Mouse (Mus musculus) intestine, postnatal 0 days (tissue): ENCODE data around the gene Adgrg3. TPM values are rescaled to one million over a fixed set of nuclear protein-coding genes. Genes with fewer than 3 reads are reported as not detected.
"Not testable (repeated sequence)": the region's sequence is repeated elsewhere in the genome, so short reads cannot be mapped to it uniquely, and the experiment has no call there.

Source experiments
- ATAC-seq: fragments of 200-750 bp; cut with Nextera tagmentation; 2 replicates; pipeline ENCODE4 v1.8.0; 2017; ENCODE audit warnings: mild to moderate bottlenecking, moderate TSS enrichment, moderate library complexity
- H3K27ac ChIP-seq: fragments of 300-500 bp; sonication (generic); 2 replicates; pipeline ENCODE4 v1.5.1; 2014; ENCODE audit warnings: mild to moderate bottlenecking, low read depth, low read length, moderate library complexity
- H3K27me3 ChIP-seq: fragments of 300-500 bp; sonication (generic); replicated peaks from 2 replicates; pipeline ENCODE4 v1.6.1; 2014; ENCODE audit warnings: low read length, mixed read lengths; ENCODE audit not compliant: control insufficient read depth, insufficient read depth
- H3K36me3 ChIP-seq: fragments of 300-500 bp; sonication (generic); 2 replicates; pipeline ENCODE4 v1.6.1; 2014; ENCODE audit warnings: mild to moderate bottlenecking, moderate library complexity; ENCODE audit not compliant: control insufficient read depth, insufficient read depth
- H3K4me1 ChIP-seq: fragments of 300-500 bp; sonication (generic); replicated peaks from 2 replicates; pipeline ENCODE4 v1.6.1; 2014; ENCODE audit warnings: antibody characterized with exemption, low read length, mixed read lengths; ENCODE audit not compliant: control insufficient read depth, insufficient read depth
- H3K4me2 ChIP-seq: fragments of 300-500 bp; sonication (generic); replicated peaks from 2 replicates; pipeline ENCODE4 v1.6.1; 2014; ENCODE audit warnings: low read depth, mild to moderate bottlenecking, moderate library complexity
- H3K4me3 ChIP-seq: fragments of 300-500 bp; sonication (generic); 2 replicates; pipeline ENCODE4 v1.5.1; 2014; ENCODE audit warnings: low read depth, low read length
- H3K9ac ChIP-seq: fragments of 300-500 bp; sonication (generic); 2 replicates; pipeline ENCODE4 v1.6.1; 2014; ENCODE audit warnings: mild to moderate bottlenecking, low read depth, low read length
- H3K9me3 ChIP-seq: fragments of 300-500 bp; sonication (generic); 2 replicates; pipeline ENCODE4 v1.6.1; 2016; ENCODE audit warnings: mixed run types; ENCODE audit not compliant: control insufficient read depth
- CTCF ChIP-seq: sonication (generic); IDR thresholded peaks from 2 replicates; pipeline ENCODE4 v1.5.1; 2016; ENCODE audit warnings: low read depth, mild to moderate bottlenecking, control low read depth, antibody characterized with exemption, moderate library complexity
- WGBS: fragments of 180-500 bp; shearing (Covaris S2); extraction: QIAGEN DNeasy Blood & Tissue Kit; methylation state at CpG from one replicate; pipeline ENCODE4 v1.1.7; 2014; 5-methylcytosine and 5-hydroxymethylcytosine counted together
- polyA plus RNA-seq: library from polyadenylated mRNA; unstranded; fragments of >200 nt; fragmentation: Nextera tagmentation; extraction: Ambion mirVana; gene quantifications from 2 replicates; pipeline ENCODE4 v1.2.1, GENCODE M21; 2015

Gene Adgrg3
- polyA plus RNA-seq, 1 experiment from 2014 or later, result 4.2 TPM

GRCm38 (mm10) chr8:95024387-95024786 lies 6.9 kb downstream of the Adgrg3 start:
- no peak overlapping the region for H3K27ac ChIP-seq
- WGBS, result 70% methylated on average over 4 of the region's 4 CpGs
- no peak overlapping the region for H3K4me3 ChIP-seq
- H3K4me1 ChIP-seq, result no peaks in the 10 kb centered on the region
- no peaks in the 10 kb centered on the region for H3K36me3 ChIP-seq
- H3K4me2 ChIP-seq, result no peak overlapping the region
- no peak overlapping the region for H3K9ac ChIP-seq
- no peak for ATAC-seq
- no peak for TF ChIP-seq CTCF
- H3K9me3 ChIP-seq, result no peaks in the 10 kb centered on the region
- no peaks in the 10 kb centered on the region for H3K27me3 ChIP-seq

- no peaks in the 10 kb centered on the region for H3K4me1 ChIP-seq
- no peak overlapping the region for H3K9ac ChIP-seq
- no peak overlapping the region for H3K27ac ChIP-seq
- H3K4me2 ChIP-seq, result no peak overlapping the region
- H3K4me3 ChIP-seq, result no peak overlapping the region
- no peaks in the 10 kb centered on the region for H3K27me3 ChIP-seq
- WGBS, result 62% methylated on average over 2 of the region's 2 CpGs
- TF ChIP-seq CTCF, result peak; percentile 61
- H3K36me3 ChIP-seq, result no peaks in the 10 kb centered on the region
- ATAC-seq, result no peak
- H3K9me3 ChIP-seq, result no peaks in the 10 kb centered on the region
Measured at GRCm38 (mm10) chr8:95025421-95025820, 7.9 kb downstream of the Adgrg3 start.

GRCm38 (mm10) chr8:95028391-95028790 lies 10.9 kb downstream of the Adgrg3 start:
- H3K36me3 ChIP-seq, ATAC-seq, H3K4me3 ChIP-seq, H3K9ac ChIP-seq, H3K27me3 ChIP-seq, H3K4me1 ChIP-seq, H3K4me2 ChIP-seq, H3K27ac ChIP-seq, H3K9me3 ChIP-seq: not testable (repeated sequence)
- WGBS, result 61% methylated on average over 7 of the region's 7 CpGs

- 59% methylated on average over 7 of the region's 7 CpGs for WGBS
- no peaks in the 10 kb centered on the region for H3K4me1 ChIP-seq
- H3K27ac ChIP-seq, result no peak overlapping the region
- H3K36me3 ChIP-seq, result no peaks in the 10 kb centered on the region
- H3K4me2 ChIP-seq, result no peak overlapping the region
- no peak overlapping the region for H3K9ac ChIP-seq
- no peak overlapping the region for H3K4me3 ChIP-seq
- H3K9me3 ChIP-seq, result no peaks in the 10 kb centered on the region
- no peak for ATAC-seq
- H3K27me3 ChIP-seq, result no peaks in the 10 kb centered on the region
- TF ChIP-seq CTCF, result no peak
Measured at GRCm38 (mm10) chr8:95037106-95037925, 19.8 kb downstream of the Adgrg3 start.

- no peaks in the 10 kb centered on the region for H3K27me3 ChIP-seq
- H3K4me2 ChIP-seq, result no peak overlapping the region
- H3K4me1 ChIP-seq, result no peaks in the 10 kb centered on the region
- no peak overlapping the region for H3K4me3 ChIP-seq
- no peaks in the 10 kb centered on the region for H3K36me3 ChIP-seq
- no peak for TF ChIP-seq CTCF
- no peak overlapping the region for H3K27ac ChIP-seq
- WGBS, result 39% methylated on average over 6 of the region's 6 CpGs
- no peak overlapping the region for H3K9ac ChIP-seq
- ATAC-seq, result no peak
- H3K9me3 ChIP-seq, result no peaks in the 10 kb centered on the region
Measured at GRCm38 (mm10) chr8:95041883-95042784, 24.6 kb downstream of the Adgrg3 start.

- Histone ChIP-seq H3K4me2 (no peak overlapping the region), H3K27me3 (no peaks in the 10 kb centered on the region), H3K27ac (no peak overlapping the region), H3K4me1 (no peaks in the 10 kb centered on the region), H3K9ac (no peak overlapping the region), H3K4me3 (no peak overlapping the region), H3K9me3 (no peaks in the 10 kb centered on the region), H3K36me3 (no peaks in the 10 kb centered on the region)
- no peak for ATAC-seq
- WGBS, result 50% methylated on average over 4 of the region's 4 CpGs
- no peak for TF ChIP-seq CTCF
Measured at GRCm38 (mm10) chr8:95044811-95045210, 27.3 kb downstream of the Adgrg3 start.
